Mouse (Mus musculus): Measurements from ENCODE around the gene Cep83. TPM values are rescaled to one million over a fixed set of nuclear protein-coding genes. Genes with fewer than 3 reads are reported as not detected.

The Cep83 gene
- polyA plus RNA-seq (2015; fragmentation: Nextera tagmentation; extraction: Ambion mirVana) = 15.5 and 17.0 TPM in 2 replicates

GRCm38 (mm10) chr10:94688420-94689175 is at the start of gene Cep83:
Gene Cep83, plus strand, starts transcription at chr10:94688654.
- ATAC-seq = peak; percentile 99
- WGBS = under 1% methylated on average over 53 of the region's 86 CpGs

GRCm38 (mm10) chr10:94639281-94639680 is 49.2 kb upstream of the Cep83 start:
- 80% methylated on average over 5 of the region's 5 CpGs for WGBS
- H3K4me1 ChIP-seq (ENCODE audit: control insufficient read depth, insufficient read depth, low read depth, low read length) = no peaks in the 10 kb centered on the region
- H3K36me3 ChIP-seq (ENCODE audit: control insufficient read depth, insufficient read depth, low read length) = no peaks in the 10 kb centered on the region
- no peak overlapping the region for H3K27ac ChIP-seq (ENCODE audit: low read depth, low read length)
- no peak overlapping the region for H3K4me3 ChIP-seq (ENCODE audit: low read length)
- H3K9ac ChIP-seq (ENCODE audit: low read depth, low read length) = no peak overlapping the region
- no peaks in the 10 kb centered on the region for H3K9me3 ChIP-seq (ENCODE audit: control insufficient read depth, low read length)
- no peaks in the 10 kb centered on the region for H3K27me3 ChIP-seq (replicated peaks; ENCODE audit: control insufficient read depth, insufficient read depth, low read length)
- ATAC-seq = no peak
- no peak overlapping the region for H3K4me2 ChIP-seq (ENCODE audit: low read length)

More at GRCm38 (mm10) chr10:94688420-94689175, at the start of gene Cep83:
- peak within 1 kb of the TSS; percentile 98 for H3K4me3 ChIP-seq (ENCODE audit: low read length)
- no peaks in the 10 kb centered on the region for H3K27me3 ChIP-seq (replicated peaks; ENCODE audit: control insufficient read depth, insufficient read depth, low read length)
- H3K27ac ChIP-seq (ENCODE audit: low read depth, low read length) = peak within 1 kb of the TSS; percentile 92
- H3K9me3 ChIP-seq (ENCODE audit: control insufficient read depth, low read length) = no peaks in the 10 kb centered on the region
- peaks cover 8% of the 10 kb centered on the region; the same call in 1 of the 2 replicates for H3K4me1 ChIP-seq (ENCODE audit: control insufficient read depth, insufficient read depth, low read depth, low read length)
- no peaks in the 10 kb centered on the region for H3K36me3 ChIP-seq (ENCODE audit: control insufficient read depth, insufficient read depth, low read length)
- H3K9ac ChIP-seq (ENCODE audit: low read depth, low read length) = peak within 1 kb of the TSS; percentile 93
- H3K4me2 ChIP-seq (ENCODE audit: low read length) = peak within 1 kb of the TSS; percentile 75

- no peaks in the 10 kb centered on the region for H3K4me1 ChIP-seq (ENCODE audit: control insufficient read depth, insufficient read depth, low read depth, low read length)
- no peak overlapping the region for H3K4me2 ChIP-seq (ENCODE audit: low read length)
- H3K9ac ChIP-seq (ENCODE audit: low read depth, low read length) = no peak overlapping the region
Observed at GRCm38 (mm10) chr10:94640067-94640466, 48.4 kb upstream of the Cep83 start.

GRCm38 (mm10) chr10:94664036-94664435 is 24.4 kb upstream of the Cep83 start:
- WGBS = 83% methylated on average over 3 of the region's 3 CpGs
- H3K27ac ChIP-seq (ENCODE audit: low read depth, low read length) = no peak overlapping the region
- ATAC-seq = no peak

More at GRCm38 (mm10) chr10:94640067-94640466, 48.4 kb upstream of the Cep83 start:
- H3K36me3 ChIP-seq (ENCODE audit: control insufficient read depth, insufficient read depth, low read length) = no peaks in the 10 kb centered on the region
- H3K27ac ChIP-seq (ENCODE audit: low read depth, low read length) = no peak overlapping the region
- no peak for ATAC-seq
- H3K4me3 ChIP-seq (ENCODE audit: low read length) = no peak overlapping the region
- no peaks in the 10 kb centered on the region for H3K9me3 ChIP-seq (ENCODE audit: control insufficient read depth, low read length)
- 80% methylated on average over 5 of the region's 5 CpGs for WGBS
- H3K27me3 ChIP-seq (replicated peaks; ENCODE audit: control insufficient read depth, insufficient read depth, low read length) = no peaks in the 10 kb centered on the region

GRCm38 (mm10) chr10:94664455-94664854 is 24.0 kb upstream of the Cep83 start:
- no peaks in the 10 kb centered on the region for H3K9me3 ChIP-seq (ENCODE audit: control insufficient read depth, low read length)
- H3K36me3 ChIP-seq (ENCODE audit: control insufficient read depth, insufficient read depth, low read length) = no peaks in the 10 kb centered on the region
- no peak overlapping the region for H3K4me3 ChIP-seq (ENCODE audit: low read length)
- H3K9ac ChIP-seq (ENCODE audit: low read depth, low read length) = no peak overlapping the region
- no peaks in the 10 kb centered on the region for H3K27me3 ChIP-seq (replicated peaks; ENCODE audit: control insufficient read depth, insufficient read depth, low read length)
- H3K27ac ChIP-seq (ENCODE audit: low read depth, low read length) = no peak overlapping the region
- no peak for ATAC-seq
- WGBS = 98% methylated on average over 7 of the region's 7 CpGs
- H3K4me1 ChIP-seq (ENCODE audit: control insufficient read depth, insufficient read depth, low read depth, low read length) = no peaks in the 10 kb centered on the region
- no peak overlapping the region for H3K4me2 ChIP-seq (ENCODE audit: low read length)

More at GRCm38 (mm10) chr10:94664036-94664435, 24.4 kb upstream of the Cep83 start:
- H3K9ac ChIP-seq (ENCODE audit: low read depth, low read length) = no peak overlapping the region
- no peak overlapping the region for H3K4me2 ChIP-seq (ENCODE audit: low read length)
- no peaks in the 10 kb centered on the region for H3K9me3 ChIP-seq (ENCODE audit: control insufficient read depth, low read length)
- H3K27me3 ChIP-seq (replicated peaks; ENCODE audit: control insufficient read depth, insufficient read depth, low read length) = no peaks in the 10 kb centered on the region
- H3K4me1 ChIP-seq (ENCODE audit: control insufficient read depth, insufficient read depth, low read depth, low read length) = no peaks in the 10 kb centered on the region
- H3K4me3 ChIP-seq (ENCODE audit: low read length) = no peak overlapping the region
- no peaks in the 10 kb centered on the region for H3K36me3 ChIP-seq (ENCODE audit: control insufficient read depth, insufficient read depth, low read length)

- Histone ChIP-seq H3K4me1 (ENCODE audit: control insufficient read depth, insufficient read depth, low read depth, low read length) (no peaks in the 10 kb centered on the region), H3K4me2 (ENCODE audit: low read length) (no peak overlapping the region), H3K27me3 (replicated peaks; ENCODE audit: control insufficient read depth, insufficient read depth, low read length) (no peaks in the 10 kb centered on the region), H3K9me3 (ENCODE audit: control insufficient read depth, low read length) (no peaks in the 10 kb centered on the region), H3K9ac (ENCODE audit: low read depth, low read length) (no peak overlapping the region), H3K27ac (ENCODE audit: low read depth, low read length) (no peak overlapping the region), H3K4me3 (ENCODE audit: low read length) (no peak overlapping the region), H3K36me3 (ENCODE audit: control insufficient read depth, insufficient read depth, low read length) (no peaks in the 10 kb centered on the region)
- ATAC-seq = no peak
Observed at GRCm38 (mm10) chr10:94668147-94668546, 20.3 kb upstream of the Cep83 start.

GRCm38 (mm10) chr10:94687801-94688419 is 544 bp upstream of the Cep83 start:
- H3K4me2 ChIP-seq (ENCODE audit: low read length) = peak overlapping the region; percentile 75
- H3K27me3 ChIP-seq (replicated peaks; ENCODE audit: control insufficient read depth, insufficient read depth, low read length) = no peaks in the 10 kb centered on the region
- peaks cover 8% of the 10 kb centered on the region; the same call in 1 of the 2 replicates for H3K4me1 ChIP-seq (ENCODE audit: control insufficient read depth, insufficient read depth, low read depth, low read length)
- peak overlapping the region; percentile 93 for H3K9ac ChIP-seq (ENCODE audit: low read depth, low read length)
- no peaks in the 10 kb centered on the region for H3K9me3 ChIP-seq (ENCODE audit: control insufficient read depth, low read length)
- H3K36me3 ChIP-seq (ENCODE audit: control insufficient read depth, insufficient read depth, low read length) = no peaks in the 10 kb centered on the region
- H3K27ac ChIP-seq (ENCODE audit: low read depth, low read length) = peak overlapping the region; percentile 92
- ATAC-seq = peak; percentile 80
- 3% methylated on average over 16 of the region's 20 CpGs for WGBS
- H3K4me3 ChIP-seq (ENCODE audit: low read length) = peak overlapping the region; percentile 98

- Histone ChIP-seq H3K4me1 (ENCODE audit: control insufficient read depth, insufficient read depth, low read depth, low read length) (peaks cover 8% of the 10 kb centered on the region; the same call in 1 of the 2 replicates), H3K9ac (ENCODE audit: low read depth, low read length) (peak overlapping the region; percentile 93), H3K4me3 (ENCODE audit: low read length) (peak overlapping the region; percentile 98), H3K27ac (ENCODE audit: low read depth, low read length) (peak overlapping the region; percentile 92), H3K4me2 (ENCODE audit: low read length) (peak overlapping the region; percentile 75), H3K27me3 (replicated peaks; ENCODE audit: control insufficient read depth, insufficient read depth, low read length) (no peaks in the 10 kb centered on the region), H3K9me3 (ENCODE audit: control insufficient read depth, low read length) (no peaks in the 10 kb centered on the region), H3K36me3 (ENCODE audit: control insufficient read depth, insufficient read depth, low read length) (no peaks in the 10 kb centered on the region)
- no peak for ATAC-seq
- WGBS = 0% methylated on average over 7 of the region's 7 CpGs
Observed at GRCm38 (mm10) chr10:94689176-94689510, 689 bp downstream of the Cep83 start.

GRCm38 (mm10) chr10:94690376-94690775 is 1.9 kb downstream of the Cep83 start:
- Histone ChIP-seq H3K4me1 (ENCODE audit: control insufficient read depth, insufficient read depth, low read depth, low read length) (peaks cover 8% of the 10 kb centered on the region; the same call in 1 of the 2 replicates), H3K9me3 (ENCODE audit: control insufficient read depth, low read length) (no peaks in the 10 kb centered on the region), H3K27ac (ENCODE audit: low read depth, low read length) (no peak overlapping the region), H3K27me3 (replicated peaks; ENCODE audit: control insufficient read depth, insufficient read depth, low read length) (no peaks in the 10 kb centered on the region), H3K4me2 (ENCODE audit: low read length) (peak overlapping the region; percentile 21), H3K9ac (ENCODE audit: low read depth, low read length) (no peak overlapping the region), H3K36me3 (ENCODE audit: control insufficient read depth, insufficient read depth, low read length) (no peaks in the 10 kb centered on the region), H3K4me3 (ENCODE audit: low read length) (no peak overlapping the region)
- ATAC-seq = no peak
- WGBS = 76% methylated on average over 1 of the region's 1 CpGs
